Mouse (Mus musculus): ENCODE data around the gene H2-M10.2.

Gene H2-M10.2

GRCm38 (mm10) chr17:36286390-36286789 is at the start of gene H2-M10.2:
Gene H2-M10.2 (minus strand): TSS chr17:36286490.
- no peak for DNase-seq (ENCODE audit: low read depth, low spot score)

- DNase-seq (ENCODE audit: low read depth, low spot score), result no peak
These were observed 39.8 kb upstream of the H2-M10.2 start, which contains the start of gene H2-M10.1 for GRCm38 (mm10) chr17:36326055-36326454. Gene H2-M10.1 (minus strand): TSS chr17:36326155.

DNA sequence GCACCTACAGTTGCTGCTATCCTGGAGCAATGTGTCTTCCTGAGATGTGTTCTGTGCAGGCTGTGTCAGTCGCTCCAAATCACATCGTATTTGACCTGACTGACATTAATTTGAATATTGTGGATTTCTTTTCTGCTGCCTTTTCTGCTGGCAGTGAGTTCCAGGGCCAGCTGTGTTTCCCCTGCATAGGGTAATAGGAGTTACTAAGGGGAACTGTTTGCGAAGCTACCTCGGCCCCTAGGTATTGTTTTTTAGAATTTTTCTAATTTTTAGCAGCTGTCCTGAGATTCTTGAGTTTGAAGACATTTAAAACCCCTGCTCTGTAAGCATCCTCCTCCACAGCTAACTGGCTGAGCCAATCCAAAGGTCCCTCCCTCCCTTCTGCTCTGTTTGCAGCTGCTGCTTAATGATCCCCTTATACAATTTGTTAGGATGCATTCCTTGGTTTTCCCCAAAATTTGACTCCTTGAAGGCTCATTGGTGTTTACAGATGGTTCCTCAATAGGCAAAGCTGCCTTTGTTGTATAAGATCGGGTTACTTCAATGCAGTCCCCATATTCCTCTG is 29.5 kb upstream of the H2-M10.2 start:
- DNase-seq (ENCODE audit: low read depth, low spot score), result no peak

DNA sequence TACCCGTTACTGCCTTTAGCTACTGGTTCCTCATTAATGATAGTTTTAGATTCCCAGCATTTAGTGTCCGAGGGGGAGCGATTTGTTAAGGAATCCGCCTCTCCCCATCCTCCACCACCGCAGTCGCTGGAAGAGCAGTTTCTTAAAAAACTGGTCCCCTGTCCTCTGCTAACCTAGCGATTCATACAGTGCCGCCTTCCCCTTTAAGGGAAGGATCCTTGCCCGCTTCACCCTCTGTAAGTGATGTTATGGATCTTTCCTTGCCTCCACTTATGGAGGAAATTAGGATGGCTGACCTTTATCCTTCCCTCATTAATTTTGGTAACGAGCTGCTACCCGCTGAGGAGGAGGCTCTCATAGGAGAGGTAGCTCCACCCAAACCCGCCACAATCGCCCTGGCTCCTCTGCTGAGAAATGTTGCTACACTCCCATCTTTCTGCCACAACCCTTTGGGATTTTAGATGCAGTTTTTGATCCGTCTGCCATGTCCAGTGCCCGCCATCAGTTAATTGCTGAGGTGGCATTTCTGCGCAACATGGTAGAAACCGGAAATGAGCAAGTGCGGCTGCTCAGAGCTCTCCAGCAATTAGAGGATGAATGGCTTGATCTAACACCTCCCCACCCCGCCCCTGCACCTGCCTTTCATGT is 28.9 kb upstream of the H2-M10.2 start:
- DNase-seq (ENCODE audit: low read depth, low spot score), result no peak

DNA sequence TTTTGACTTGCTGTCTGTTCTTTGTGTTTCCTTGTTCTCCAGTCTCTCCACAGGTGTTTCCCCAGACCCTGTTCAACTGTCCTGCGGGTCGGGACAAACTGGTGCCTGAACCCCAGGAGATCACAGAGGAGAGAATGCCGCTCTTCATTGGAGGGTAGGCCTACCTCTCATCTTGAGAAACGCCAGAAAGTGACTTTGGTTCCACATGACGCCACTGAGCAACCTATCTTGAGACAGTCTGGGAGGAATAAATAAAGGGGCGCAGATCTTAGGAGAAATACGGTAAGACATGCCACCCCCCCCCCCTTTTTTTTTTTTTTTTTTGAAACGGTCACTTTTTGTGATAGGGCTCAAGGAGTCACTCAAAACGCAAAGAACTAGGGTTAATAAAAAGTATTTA is 28.2 kb upstream of the H2-M10.2 start:
- DNase-seq (ENCODE audit: low read depth, low spot score), result no peak

GRCm38 (mm10) chr17:36309293-36309692 is 23.0 kb upstream of the H2-M10.2 start:
- DNase-seq (ENCODE audit: low read depth, low spot score), result no peak

GRCm38 (mm10) chr17:36308855-36309254 is 22.6 kb upstream of the H2-M10.2 start:
- DNase-seq (ENCODE audit: low read depth, low spot score), result peak; percentile 13

GRCm38 (mm10) chr17:36281521-36282245 is 4.6 kb downstream of the H2-M10.2 start:
- no peak for DNase-seq (ENCODE audit: low read depth, low spot score)

GRCm38 (mm10) chr17:36274776-36275175 is 11.5 kb downstream of the H2-M10.2 start:
- DNase-seq (ENCODE audit: low read depth, low spot score), result no peak

- DNase-seq (ENCODE audit: low read depth, low spot score), result no peak
These were observed 12.5 kb downstream of the H2-M10.2 start for GRCm38 (mm10) chr17:36273796-36274195.

- DNase-seq (ENCODE audit: low read depth, low spot score), result no peak
These were observed 13.5 kb downstream of the H2-M10.2 start for GRCm38 (mm10) chr17:36272643-36273366.

GRCm38 (mm10) chr17:36271586-36272256 is 14.6 kb downstream of the H2-M10.2 start, which contains the start of gene Trim39:
Gene Trim39 (minus strand): TSS chr17:36272247.
- DNase-seq (ENCODE audit: low read depth, low spot score), result peak; percentile 74

- peak; percentile 53 for DNase-seq (ENCODE audit: low read depth, low spot score)
These were observed 15.2 kb downstream of the H2-M10.2 start for GRCm38 (mm10) chr17:36270956-36271585.

GRCm38 (mm10) chr17:36265834-36266233 is 20.5 kb downstream of the H2-M10.2 start:
- no peak for DNase-seq (ENCODE audit: low read depth, low spot score)

DNA sequence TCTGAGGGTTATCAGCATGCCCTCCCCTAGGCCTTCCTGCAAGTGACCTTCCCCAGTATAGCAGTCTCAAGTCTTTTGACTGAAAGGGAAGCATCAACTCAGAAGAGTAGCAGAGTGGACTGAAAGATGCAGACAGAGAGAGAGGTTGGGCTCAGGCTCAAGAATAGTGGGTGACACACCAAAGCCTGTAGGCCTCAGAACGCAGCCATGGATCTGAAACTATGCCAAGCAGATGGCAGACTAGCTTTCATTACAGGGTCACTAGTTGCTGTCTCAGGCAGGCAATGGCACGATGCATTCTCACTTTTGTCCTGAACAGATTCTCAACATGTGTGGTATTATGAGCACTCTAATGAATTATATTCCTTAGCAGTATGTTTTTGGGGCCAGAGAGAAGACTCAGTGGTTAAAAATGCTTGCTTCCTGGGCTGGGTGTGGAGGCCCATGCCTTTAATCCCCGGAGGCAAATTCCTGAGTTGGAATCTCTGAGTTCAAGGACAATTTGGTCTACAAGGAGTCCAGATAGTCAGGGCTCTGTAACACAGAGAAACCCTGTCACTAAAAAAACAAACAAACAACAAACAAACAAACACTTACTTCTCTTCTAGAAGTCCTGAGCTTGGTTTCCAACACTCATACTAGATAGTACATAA is 21.9 kb downstream of the H2-M10.2 start:
- DNase-seq (ENCODE audit: low read depth, low spot score), result no peak

- DNase-seq (ENCODE audit: low read depth, low spot score), result no peak
These were observed 24.7 kb downstream of the H2-M10.2 start for GRCm38 (mm10) chr17:36261511-36262166.

DNA sequence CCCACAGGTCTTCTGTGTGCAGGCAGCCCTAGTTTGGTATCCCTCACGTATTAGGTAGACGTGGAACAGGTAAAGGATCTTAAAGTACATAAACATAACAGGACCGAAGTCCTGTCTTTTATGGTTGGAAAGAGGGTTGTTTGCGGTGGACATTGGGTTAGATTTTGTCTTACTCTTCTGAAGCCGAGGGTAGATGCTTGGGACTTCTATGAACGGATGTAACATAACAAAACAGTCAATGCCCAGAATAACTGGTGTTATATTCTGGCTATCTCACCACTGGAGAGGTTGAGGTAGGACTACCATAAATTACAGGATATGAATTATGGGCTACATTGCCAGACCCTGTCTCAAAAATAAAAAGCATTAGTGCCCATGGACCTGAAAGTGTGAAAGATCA is 28.3 kb downstream of the H2-M10.2 start, which contains the start of gene Rpp21:
Gene Rpp21, minus strand, starts transcription at position 101 of the 400 bp plus-strand sequence.
- no peak for DNase-seq (ENCODE audit: low read depth, low spot score)

DNA sequence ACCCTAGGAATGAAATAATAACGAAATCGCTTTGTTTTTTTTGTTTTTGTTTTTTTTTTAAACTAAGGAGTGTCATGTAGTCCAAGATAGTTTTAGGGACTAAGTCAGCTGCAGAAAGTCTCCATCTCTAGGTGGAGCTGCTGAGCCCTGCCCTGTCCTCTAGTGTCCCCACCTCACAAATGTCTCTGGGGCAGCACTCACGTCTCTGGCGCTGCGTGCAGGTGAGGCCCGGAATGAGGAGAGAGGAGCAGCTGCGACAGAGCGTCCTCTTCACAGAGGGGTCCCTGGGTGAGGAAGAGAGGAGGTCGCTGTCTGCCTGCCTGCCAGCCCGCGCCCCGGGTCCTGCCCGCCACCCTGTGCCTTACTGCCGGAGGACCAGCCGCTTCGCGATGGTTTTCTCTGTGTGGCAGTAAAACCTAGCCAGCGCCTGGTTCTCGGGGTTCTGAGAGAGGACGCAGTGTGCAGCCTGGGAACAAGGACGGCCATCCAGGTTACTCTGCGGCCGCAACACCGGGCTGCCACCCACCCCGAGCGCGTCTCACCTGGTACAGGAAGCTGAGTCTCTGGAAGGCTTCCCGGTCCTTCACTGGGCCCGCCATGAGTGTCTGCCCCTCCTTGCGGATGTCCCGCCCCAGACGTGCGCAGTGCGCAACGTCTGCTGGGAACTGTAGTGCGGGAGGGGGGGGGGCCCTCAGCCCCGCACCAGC is 28.9 kb downstream of the H2-M10.2 start:
- no peak for DNase-seq (ENCODE audit: low read depth, low spot score)

DNA sequence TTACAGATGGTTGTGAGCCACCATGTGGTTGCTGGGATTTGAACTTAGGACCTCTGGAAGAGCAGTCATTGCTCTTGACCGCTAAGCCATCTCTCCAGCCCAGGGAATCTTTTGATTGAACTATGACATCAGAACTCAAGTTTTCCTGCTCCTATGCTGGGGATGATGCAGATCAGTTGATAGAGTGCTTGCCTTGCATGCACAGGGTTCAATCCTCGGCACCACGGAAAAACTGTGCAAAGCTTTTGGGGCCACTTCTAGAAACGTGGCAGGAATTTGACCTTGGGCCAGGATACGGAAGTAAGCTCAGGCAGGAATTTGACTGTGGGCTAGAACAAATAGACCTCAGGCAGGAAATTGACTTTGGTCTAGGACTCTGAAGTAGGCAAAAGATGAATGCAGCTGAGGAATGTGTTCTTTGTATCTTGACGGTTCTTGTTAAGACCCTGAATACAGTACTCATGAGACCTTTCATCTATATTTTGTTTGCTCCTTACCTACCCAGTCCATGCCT is 33.1 kb downstream of the H2-M10.2 start:
- DNase-seq (ENCODE audit: low read depth, low spot score), result no peak
